Mouse (Mus musculus) limb, embryonic 11.5 days (tissue): ENCODE data around the gene Tmem179b. TPM values are rescaled to one million over a fixed set of nuclear protein-coding genes. Genes with fewer than 3 reads are reported as not detected.

Experiments used
- ATAC-seq: fragments of 200-750 bp; cut with Nextera tagmentation; 2 replicates; pipeline ENCODE4 v1.8.0; 2017; ENCODE audit warnings: low read depth; ENCODE audit not compliant: insufficient number of reproducible peaks, low FRiP score, low TSS enrichment
- DNase-seq: peaks from one replicate; pipeline ENCODE4 v3.0.0-alpha.2; 2015; ENCODE audit warnings: low spot score
- H3K27ac ChIP-seq: fragments of 300-500 bp; sonication (generic); replicated peaks from 2 replicates; pipeline ENCODE4 v1.5.1; 2014; ENCODE audit warnings: low read depth, mild to moderate bottlenecking, low read length
- H3K27me3 ChIP-seq: fragments of 300-500 bp; sonication (generic); 2 replicates; pipeline ENCODE4 v1.6.1; 2014; ENCODE audit warnings: mild to moderate bottlenecking, low read length, mixed read lengths; ENCODE audit not compliant: control insufficient read depth, insufficient read depth
- H3K36me3 ChIP-seq: fragments of 300-500 bp; sonication (generic); 2 replicates; pipeline ENCODE4 v1.6.1; 2014; ENCODE audit warnings: mild to moderate bottlenecking, low read length, moderate library complexity, mixed read lengths; ENCODE audit not compliant: control insufficient read depth, insufficient read depth
- H3K4me1 ChIP-seq: fragments of 300-500 bp; sonication (generic); 2 replicates; pipeline ENCODE4 v1.6.1; 2014; ENCODE audit warnings: low read length, mixed read lengths; ENCODE audit not compliant: control insufficient read depth, insufficient read depth
- H3K4me2 ChIP-seq: fragments of 300-500 bp; sonication (generic); 2 replicates; pipeline ENCODE4 v1.6.1; 2014; ENCODE audit warnings: low read depth, mild to moderate bottlenecking, moderate library complexity; ENCODE audit not compliant: severe bottlenecking
- H3K4me3 ChIP-seq: fragments of 300-500 bp; sonication (generic); 2 replicates; pipeline ENCODE4 v1.5.1; 2014; ENCODE audit warnings: low read depth, low read length
- H3K9ac ChIP-seq: fragments of 300-500 bp; sonication (generic); 2 replicates; pipeline ENCODE4 v1.6.1; 2014; ENCODE audit warnings: mild to moderate bottlenecking, low read length
- H3K9me3 ChIP-seq: fragments of 300-500 bp; sonication (generic); 2 replicates; pipeline ENCODE4 v1.6.1; 2016; ENCODE audit warnings: low read length; ENCODE audit not compliant: control insufficient read depth
- WGBS: fragments of 180-500 bp; shearing (Covaris S2); extraction: QIAGEN DNeasy Blood & Tissue Kit; methylation state at CpG from one replicate; pipeline ENCODE4 v1.1.7; 2014; 5-methylcytosine and 5-hydroxymethylcytosine counted together
- microRNA-seq: library from miRNA; unstranded; fragments of <30 nt; microRNA quantifications from one replicate; pipeline ENCODE4, GENCODE M21; 2016
- polyA plus RNA-seq: library from polyadenylated mRNA; unstranded; fragments of >200 nt; fragmentation: Nextera tagmentation; extraction: Ambion mirVana; gene quantifications from 2 replicates; pipeline ENCODE4 v1.2.1, GENCODE M21; 2014

Tmem179b gene
- polyA plus RNA-seq, 1 experiment from 2014 or later: 51.3 TPM

GRCm38 (mm10) chr19:8723574-8724346 is 50.5 kb downstream of the Tmem179b start:
- H3K27me3 ChIP-seq: no peaks in the 10 kb centered on the region
- peak overlapping the region; percentile 76 for H3K4me3 ChIP-seq
- H3K4me2 ChIP-seq: peak overlapping the region; percentile 91
- H3K36me3 ChIP-seq: peaks cover 17% of the 10 kb centered on the region
- ATAC-seq (no peak), DNase-seq (peak; percentile 53)
- peak overlapping the region; percentile 79 for H3K27ac ChIP-seq
- peaks cover 8% of the 10 kb centered on the region; the same call in 1 of the 2 replicates for H3K4me1 ChIP-seq
- no peaks in the 10 kb centered on the region for H3K9me3 ChIP-seq
- WGBS: under 1% methylated on average over 20 of the region's 20 CpGs
- peak overlapping the region; percentile 91 for H3K9ac ChIP-seq

- DNase-seq (peak; percentile 97), ATAC-seq (peak; percentile 95)
- WGBS: under 1% methylated on average over 50 of the region's 50 CpGs
- peaks cover 8% of the 10 kb centered on the region; the same call in 1 of the 2 replicates for H3K4me1 ChIP-seq
- peaks cover 17% of the 10 kb centered on the region for H3K36me3 ChIP-seq
- H3K9me3 ChIP-seq: no peaks in the 10 kb centered on the region
- H3K4me2 ChIP-seq: peak within 1 kb of the TSS; percentile 91
- H3K4me3 ChIP-seq: peak within 1 kb of the TSS; percentile 76
- H3K27ac ChIP-seq: peak within 1 kb of the TSS; percentile 90
- H3K27me3 ChIP-seq: no peaks in the 10 kb centered on the region
- peak within 1 kb of the TSS; percentile 91 for H3K9ac ChIP-seq
Measured at GRCm38 (mm10) chr19:8722907-8723573, 51.2 kb downstream of the Tmem179b start, which contains the start of gene Slc3a2. Slc3a2 (minus strand) TSS chr19:8723369.

- no peaks in the 10 kb centered on the region for H3K9me3 ChIP-seq
- ATAC-seq: peak; percentile 13; the same call in 1 of the 2 replicates
- H3K27me3 ChIP-seq: no peaks in the 10 kb centered on the region
- H3K9ac ChIP-seq: peak overlapping the region; percentile 91
- peak overlapping the region; percentile 76 for H3K4me3 ChIP-seq
- WGBS: 3% methylated on average over 5 of the region's 5 CpGs
- H3K4me1 ChIP-seq: peaks cover 8% of the 10 kb centered on the region; the same call in 1 of the 2 replicates
- H3K27ac ChIP-seq: peak overlapping the region; percentile 90; the same call in 1 of the 2 replicates
- peaks cover 17% of the 10 kb centered on the region for H3K36me3 ChIP-seq
- H3K4me2 ChIP-seq: peak overlapping the region; percentile 54
- DNase-seq: no peak
Measured at GRCm38 (mm10) chr19:8722559-8722906, 51.7 kb downstream of the Tmem179b start.

Small RNAs within 50 kb of the gene (microRNA-seq; reads per million reads assigned to microRNA genes)
- gene Mir6992: 1.5 reads per million

Other genes starting within 250 kb of the Tmem179b start
- gene Slc22a8, start 183.2 kb downstream of the Tmem179b start, polyA plus RNA-seq: not detected in 2 replicates
- not detected in 2 replicates for gene Slc22a6, start 156.4 kb downstream of the Tmem179b start, polyA plus RNA-seq
- 0.15 and 0.27 TPM in 2 replicates for gene Chrm1, start 110.7 kb downstream of the Tmem179b start, polyA plus RNA-seq
- gene Slc3a2, start 51.1 kb downstream of the Tmem179b start, polyA plus RNA-seq: 108 and 114 TPM in 2 replicates
- 92.9 and 100 TPM in 2 replicates for gene Wdr74, start 38.6 kb downstream of the Tmem179b start, polyA plus RNA-seq
- gene 1700092M07Rik, start 33.7 kb downstream of the Tmem179b start, polyA plus RNA-seq: 0.99 and 1.8 TPM in 2 replicates
- gene Stx5a, start 33.1 kb downstream of the Tmem179b start, polyA plus RNA-seq: 125 and 127 TPM in 2 replicates
- 228 and 247 TPM in 2 replicates for gene Nxf1, start 17.4 kb downstream of the Tmem179b start, polyA plus RNA-seq
- 183 and 204 TPM in 2 replicates for gene Tmem223, start 3.5 kb downstream of the Tmem179b start, polyA plus RNA-seq
- 22.5 and 23.0 TPM in 2 replicates for gene Taf6l, start 11.9 kb upstream of the Tmem179b start, polyA plus RNA-seq
- gene Polr2g, start 24.1 kb upstream of the Tmem179b start, polyA plus RNA-seq: 197 and 206 TPM in 2 replicates
- 4.8 and 5.0 TPM in 2 replicates for gene Zbtb3, start 28.1 kb upstream of the Tmem179b start, polyA plus RNA-seq
- 63.3 and 67.1 TPM in 2 replicates for gene Ttc9c, start 44.9 kb upstream of the Tmem179b start, polyA plus RNA-seq
- gene Hnrnpul2, start 45.5 kb upstream of the Tmem179b start, polyA plus RNA-seq: 6.9 and 8.0 TPM in 2 replicates
- gene AC129217.1, start 55.3 kb upstream of the Tmem179b start, polyA plus RNA-seq: not detected in 2 replicates
- gene Bscl2, start 63.0 kb upstream of the Tmem179b start, polyA plus RNA-seq: 34.1 and 35.0 TPM in 2 replicates
- 9.1 and 9.6 TPM in 2 replicates for gene Gng3, start 64.7 kb upstream of the Tmem179b start, polyA plus RNA-seq
- 0.12 and 0.47 TPM in 2 replicates for gene Lrrn4cl, start 76.3 kb upstream of the Tmem179b start, polyA plus RNA-seq
- 186 and 196 TPM in 2 replicates for gene Ubxn1, start 97.0 kb upstream of the Tmem179b start, polyA plus RNA-seq
- gene Uqcc3, start 106.5 kb upstream of the Tmem179b start, polyA plus RNA-seq: 53.5 and 60.2 TPM in 2 replicates
- gene Lbhd1, start 109.3 kb upstream of the Tmem179b start, polyA plus RNA-seq: 110 and 128 TPM in 2 replicates
- not detected in 2 replicates for gene Gm49403, start 109.5 kb upstream of the Tmem179b start, polyA plus RNA-seq
- gene 1810009A15Rik, start 114.4 kb upstream of the Tmem179b start, polyA plus RNA-seq: 127 and 132 TPM in 2 replicates
- 0.24 TPM in 1 of 2 replicates, not detected in the other for gene Gm49416, start 114.5 kb upstream of the Tmem179b start, polyA plus RNA-seq
- 38.5 and 39.2 TPM in 2 replicates for gene Ints5, start 118.5 kb upstream of the Tmem179b start, polyA plus RNA-seq
- 111 and 122 TPM in 2 replicates for gene Ganab, start 123.6 kb upstream of the Tmem179b start, polyA plus RNA-seq
- gene B3gat3, start 145.9 kb upstream of the Tmem179b start, polyA plus RNA-seq: 33.1 and 37.2 TPM in 2 replicates
- 1.1 and 1.4 TPM in 2 replicates for gene Rom1, start 154.9 kb upstream of the Tmem179b start, polyA plus RNA-seq
- 17.9 and 18.0 TPM in 2 replicates for gene Eml3, start 155.1 kb upstream of the Tmem179b start, polyA plus RNA-seq
- 58.5 and 62.0 TPM in 2 replicates for gene Mta2, start 167.4 kb upstream of the Tmem179b start, polyA plus RNA-seq
- gene Tut1, start 179.4 kb upstream of the Tmem179b start, polyA plus RNA-seq: 33.2 and 35.2 TPM in 2 replicates
- 567 and 588 TPM in 2 replicates for gene Eef1g, start 192.6 kb upstream of the Tmem179b start, polyA plus RNA-seq
- 7.7 and 8.9 TPM in 2 replicates for gene Ahnak, start 214.8 kb upstream of the Tmem179b start, polyA plus RNA-seq